Mouse (Mus musculus): ENCODE results near the gene Dcun1d5. TPM values are rescaled to one million over a fixed set of nuclear protein-coding genes. Genes with fewer than 3 reads are reported as not detected.

The Dcun1d5 gene
- 107 and 109 TPM in 2 replicates for polyA plus RNA-seq (2015; fragmentation: Nextera tagmentation; extraction: Ambion mirVana)

DNA sequence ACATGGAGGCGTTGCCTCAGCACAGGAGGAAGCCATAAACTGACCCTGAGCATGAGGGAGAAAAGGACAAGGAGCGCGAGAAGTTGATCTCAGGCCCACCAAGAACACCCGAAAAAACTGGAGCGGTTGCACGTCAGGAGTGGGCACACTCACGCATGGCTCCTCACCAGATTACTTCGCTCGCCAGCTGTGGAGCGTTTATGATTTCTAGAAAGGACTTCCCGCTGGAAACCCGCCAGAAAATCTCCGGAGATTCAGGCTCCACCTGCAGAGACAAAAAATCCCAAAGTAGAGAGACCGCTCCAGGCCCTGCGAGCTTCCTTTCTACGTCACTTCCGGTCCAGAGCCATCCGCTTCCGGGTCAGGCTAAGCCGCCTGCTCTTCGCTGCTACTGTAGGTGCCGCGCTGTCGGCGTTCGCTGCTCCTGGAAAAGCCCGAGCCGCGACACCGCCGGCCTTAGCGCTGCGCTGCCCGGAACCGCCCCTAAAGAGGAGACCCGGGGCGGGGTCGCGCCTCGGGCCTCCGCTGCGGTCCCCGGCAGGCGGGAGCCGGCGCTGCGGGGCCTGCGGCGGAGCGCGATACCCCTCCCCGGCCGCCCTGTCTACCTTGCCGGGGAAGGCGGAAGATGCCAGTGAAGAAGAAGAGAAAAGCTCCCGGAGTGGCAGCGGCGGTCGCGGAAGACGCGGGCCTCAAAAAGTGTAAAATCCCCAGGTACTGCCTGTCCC, at the start of gene Dcun1d5, which contains the start of gene Dync2h1:
TSS of gene Dcun1d5 (plus strand) at position 349 of the 725 bp plus-strand sequence.
TSS of gene Dync2h1 (minus strand) at position 275 of the 725 bp plus-strand sequence.

Other genes with a start within 250 kb of the Dcun1d5 start
- gene Dync2h1, start 74 bp upstream of the Dcun1d5 start, polyA plus RNA-seq (2015; fragmentation: Nextera tagmentation; extraction: Ambion mirVana) = 14.1 and 15.5 TPM in 2 replicates
- gene Mmp13, start 88.0 kb downstream of the Dcun1d5 start, polyA plus RNA-seq (2015; fragmentation: Nextera tagmentation; extraction: Ambion mirVana) = 0.71 and 2.8 TPM in 2 replicates
- 0.24 and 0.31 TPM in 2 replicates for gene Mmp12, start 159.9 kb downstream of the Dcun1d5 start, polyA plus RNA-seq (2015; fragmentation: Nextera tagmentation; extraction: Ambion mirVana)
- not detected in 2 replicates for gene Mmp1b, start 203.5 kb downstream of the Dcun1d5 start, polyA plus RNA-seq (2015; fragmentation: Nextera tagmentation; extraction: Ambion mirVana)

All from neural tube, postnatal 0 days (tissue).